Mouse (Mus musculus): ENCODE data around the gene Gsc.

- no peak for TF ChIP-seq GATA1 (IDR thresholded peaks at IDR 0.05; ENCODE audit: low read length)
- no peak for TF ChIP-seq TAL1 (IDR thresholded peaks at IDR 0.05; ENCODE audit: low read length)
Measured at GRCm38 (mm10) chr12:104475946-104476345, 2.8 kb upstream of the Gsc start.
